Mouse (Mus musculus) thymus, postnatal 36 days (tissue): ENCODE data around the gene Pspn.

ENCODE experiments used
- DNase-seq, 2 experiments: peaks; one replicate each; pipeline ENCODE4 v3.0.0; 2022; ENCODE audit warnings: mixed read lengths in 2 of 2

The Pspn gene

GRCm38 (mm10) chr17:56999968-57000609, at the start of gene Pspn:
TSS of gene Pspn (minus strand) at chr17:57000018.
- DNase-seq: no peak

GRCm38 (mm10) chr17:57048816-57049215, 49.0 kb upstream of the Pspn start:
- no peak for DNase-seq

- no peak for DNase-seq
Measured at GRCm38 (mm10) chr17:57047406-57047805, 47.6 kb upstream of the Pspn start.

- DNase-seq: no peak
Measured at GRCm38 (mm10) chr17:57041554-57041953, 41.7 kb upstream of the Pspn start, which contains the start of gene Slc25a41. TSS of gene Slc25a41 (minus strand) at chr17:57041654.

GRCm38 (mm10) chr17:57038978-57039377, 39.2 kb upstream of the Pspn start:
- DNase-seq: no peak

- no peak for DNase-seq
Measured at GRCm38 (mm10) chr17:57032854-57033253, 33.0 kb upstream of the Pspn start.

- DNase-seq: peak; percentile 98 to 100
Measured at GRCm38 (mm10) chr17:57031661-57032420, 32.0 kb upstream of the Pspn start.

GRCm38 (mm10) chr17:57030931-57031660, 31.3 kb upstream of the Pspn start, which contains the start of gene Khsrp:
TSS of gene Khsrp (minus strand) at chr17:57031522.
- peak; percentile 64 to 80 for DNase-seq

- DNase-seq: no peak
Measured at GRCm38 (mm10) chr17:57029691-57030090, 29.9 kb upstream of the Pspn start.

- no peak for DNase-seq
Measured at GRCm38 (mm10) chr17:57027471-57027870, 27.7 kb upstream of the Pspn start.

- DNase-seq: no peak
Measured at GRCm38 (mm10) chr17:57020960-57021359, 21.1 kb upstream of the Pspn start.

GRCm38 (mm10) chr17:57019693-57020092, 19.9 kb upstream of the Pspn start:
- no peak for DNase-seq

GRCm38 (mm10) chr17:57012245-57012795, 12.5 kb upstream of the Pspn start:
- DNase-seq: peak in 1 of 2 experiments; percentile 33

GRCm38 (mm10) chr17:57011236-57012141, 11.7 kb upstream of the Pspn start, which contains the start of the genes Gtf2f1 and Gm17949:
TSS of gene Gtf2f1 (minus strand) at chr17:57011288.
TSS of gene Gm17949 (plus strand) at chr17:57011469.
- DNase-seq: peak; percentile 90 to 92

- no peak for DNase-seq
Measured at GRCm38 (mm10) chr17:57010911-57011235, 11.1 kb upstream of the Pspn start.

GRCm38 (mm10) chr17:57007137-57007905, 7.5 kb upstream of the Pspn start:
- DNase-seq: no peak

GRCm38 (mm10) chr17:57003994-57004393, 4.2 kb upstream of the Pspn start:
- no peak for DNase-seq

GRCm38 (mm10) chr17:57001228-57001627, 1.4 kb upstream of the Pspn start:
- DNase-seq: no peak

GRCm38 (mm10) chr17:56999414-56999813, 404 bp downstream of the Pspn start:
- DNase-seq: no peak

- DNase-seq: peak; percentile 89 to 96
Measured at GRCm38 (mm10) chr17:56997029-56997667, 2.7 kb downstream of the Pspn start, which contains the start of gene Alkbh7. TSS of gene Alkbh7 (plus strand) at chr17:56997339.

GRCm38 (mm10) chr17:56996506-56996905, 3.3 kb downstream of the Pspn start:
- no peak for DNase-seq
